14 mouse cellular contexts compared by ENCODE assay signal in genomic region chr14:114547910-114548680, GRCm38 (mm10).
DNase-seq lines count a peak whose midpoint lies in the region; ATAC-seq lines count a peak whose summit lies in the region.
"Had no signal": no experiment of that assay in that cellular context is flagged by ENCODE, and none has a peak within 500 bp of the region (broad histone marks: within the 10 kb centered on the region; RNA-seq: fewer than 3 reads in every experiment).

No protein-coding gene starts in this region.

- DNase-seq in frontal cortex, adult 2 months (ENCODE audit: extremely low spot score in 1 of 2, low spot score in 1 of 2) = peak; percentile 49 to 59
- DNase-seq in frontal cortex, postnatal 10 days (ENCODE audit: low spot score in 2 of 2) = no peak
- peak; percentile 32 for DNase-seq in cerebellum, adult 9-10 months
- peak; percentile 24 to 63 for DNase-seq in frontal cortex, postnatal 36 days (ENCODE audit: low spot score in 2 of 2)
- DNase-seq in right cerebral cortex, postnatal 14 days = peak; percentile 17
- no peak for DNase-seq in urinary bladder, postnatal 25 days (ENCODE audit: low spot score)
- DNase-seq: heart, postnatal 36 days; lung, postnatal 14 days; thymus, postnatal 14 days had no signal

- no peak overlapping the region for H3K4me3 ChIP-seq in midbrain, embryonic 13.5 days (replicated peaks)
- H3K4me3 ChIP-seq: embryonic facial prominence, embryonic 12.5 days; liver, embryonic 12.5 days; midbrain, embryonic 12.5 days had no signal

- ATAC-seq in midbrain, embryonic 13.5 days = no peak
- ATAC-seq: liver, embryonic 12.5 days had no signal

- H3K36me3 ChIP-seq in midbrain, embryonic 13.5 days = no peaks in the 10 kb centered on the region
- H3K36me3 ChIP-seq: embryonic facial prominence, embryonic 12.5 days; liver, embryonic 12.5 days; midbrain, embryonic 12.5 days had no signal

- no peaks in the 10 kb centered on the region for H3K9me3 ChIP-seq in midbrain, embryonic 13.5 days
- H3K9me3 ChIP-seq: embryonic facial prominence, embryonic 12.5 days; liver, embryonic 12.5 days; midbrain, embryonic 12.5 days had no signal

- no peak overlapping the region for H3K27ac ChIP-seq in midbrain, embryonic 13.5 days
- H3K27ac ChIP-seq: embryonic facial prominence, embryonic 12.5 days; liver, embryonic 12.5 days; midbrain, embryonic 12.5 days had no signal

- no peak overlapping the region for H3K9ac ChIP-seq in midbrain, embryonic 13.5 days (replicated peaks)
- H3K9ac ChIP-seq: embryonic facial prominence, embryonic 12.5 days; liver, embryonic 12.5 days; midbrain, embryonic 12.5 days had no signal

- H3K27me3 ChIP-seq in midbrain, embryonic 13.5 days = no peaks in the 10 kb centered on the region
- H3K27me3 ChIP-seq: CH12.LX; embryonic facial prominence, embryonic 12.5 days; liver, embryonic 12.5 days; midbrain, embryonic 12.5 days had no signal

- peaks cover 4% of the 10 kb centered on the region; the same call in 1 of the 2 replicates for H3K4me1 ChIP-seq in midbrain, embryonic 13.5 days (replicated peaks)
- H3K4me1 ChIP-seq: embryonic facial prominence, embryonic 12.5 days; liver, embryonic 12.5 days; midbrain, embryonic 12.5 days had no signal

- H3K4me2 ChIP-seq in midbrain, embryonic 13.5 days (replicated peaks) = no peak overlapping the region
- H3K4me2 ChIP-seq: embryonic facial prominence, embryonic 12.5 days; liver, embryonic 12.5 days; midbrain, embryonic 12.5 days had no signal

- WGBS in midbrain, embryonic 13.5 days = 84% methylated on average over 4 of the region's 4 CpGs

Comparison
In these comparisons a context has a peak if more than half of its experiments do, and no peak if none do; other contexts are left out.
1. DNase-seq: peak in frontal cortex, adult 2 months (2 of 2), cerebellum, adult 9-10 months (single experiment), frontal cortex, postnatal 36 days (2 of 2) and right cerebral cortex, postnatal 14 days (single experiment); none in frontal cortex, postnatal 10 days (0 of 2) and urinary bladder, postnatal 25 days (single experiment).